Mouse (Mus musculus) intestine, postnatal 0 days (tissue): ENCODE measurements around the gene Gpld1. TPM values are rescaled to one million over a fixed set of nuclear protein-coding genes. Genes with fewer than 3 reads are reported as not detected.

Experiments
- ATAC-seq: fragments of 200-750 bp; cut with Nextera tagmentation; 2 replicates; pipeline ENCODE4 v1.8.0; 2017; ENCODE audit warnings: mild to moderate bottlenecking, moderate TSS enrichment, moderate library complexity
- H3K27ac ChIP-seq: fragments of 300-500 bp; sonication (generic); 2 replicates; pipeline ENCODE4 v1.5.1; 2014; ENCODE audit warnings: mild to moderate bottlenecking, low read depth, low read length, moderate library complexity
- H3K27me3 ChIP-seq: fragments of 300-500 bp; sonication (generic); replicated peaks from 2 replicates; pipeline ENCODE4 v1.6.1; 2014; ENCODE audit warnings: low read length, mixed read lengths; ENCODE audit not compliant: control insufficient read depth, insufficient read depth
- H3K36me3 ChIP-seq: fragments of 300-500 bp; sonication (generic); 2 replicates; pipeline ENCODE4 v1.6.1; 2014; ENCODE audit warnings: mild to moderate bottlenecking, moderate library complexity; ENCODE audit not compliant: control insufficient read depth, insufficient read depth
- H3K4me1 ChIP-seq: fragments of 300-500 bp; sonication (generic); replicated peaks from 2 replicates; pipeline ENCODE4 v1.6.1; 2014; ENCODE audit warnings: antibody characterized with exemption, low read length, mixed read lengths; ENCODE audit not compliant: control insufficient read depth, insufficient read depth
- H3K4me2 ChIP-seq: fragments of 300-500 bp; sonication (generic); replicated peaks from 2 replicates; pipeline ENCODE4 v1.6.1; 2014; ENCODE audit warnings: low read depth, mild to moderate bottlenecking, moderate library complexity
- H3K4me3 ChIP-seq: fragments of 300-500 bp; sonication (generic); 2 replicates; pipeline ENCODE4 v1.5.1; 2014; ENCODE audit warnings: low read depth, low read length
- H3K9ac ChIP-seq: fragments of 300-500 bp; sonication (generic); 2 replicates; pipeline ENCODE4 v1.6.1; 2014; ENCODE audit warnings: mild to moderate bottlenecking, low read depth, low read length
- H3K9me3 ChIP-seq: fragments of 300-500 bp; sonication (generic); 2 replicates; pipeline ENCODE4 v1.6.1; 2016; ENCODE audit warnings: mixed run types; ENCODE audit not compliant: control insufficient read depth
- CTCF ChIP-seq: sonication (generic); IDR thresholded peaks from 2 replicates; pipeline ENCODE4 v1.5.1; 2016; ENCODE audit warnings: low read depth, mild to moderate bottlenecking, control low read depth, antibody characterized with exemption, moderate library complexity
- WGBS: fragments of 180-500 bp; shearing (Covaris S2); extraction: QIAGEN DNeasy Blood & Tissue Kit; methylation state at CpG from one replicate; pipeline ENCODE4 v1.1.7; 2014; 5-methylcytosine and 5-hydroxymethylcytosine counted together
- polyA plus RNA-seq: library from polyadenylated mRNA; unstranded; fragments of >200 nt; fragmentation: Nextera tagmentation; extraction: Ambion mirVana; gene quantifications from 2 replicates; pipeline ENCODE4 v1.2.1, GENCODE M21; 2015

Gpld1 gene
- polyA plus RNA-seq, 1 experiment from 2014 or later: 0.65 TPM

- H3K9ac ChIP-seq: no peak overlapping the region
- 100% methylated on average over 1 of the region's 1 CpGs for WGBS
- peak; percentile 50 for TF ChIP-seq CTCF
- H3K4me2 ChIP-seq: no peak overlapping the region
- no peaks in the 10 kb centered on the region for H3K9me3 ChIP-seq
- H3K4me1 ChIP-seq: no peaks in the 10 kb centered on the region
- no peaks in the 10 kb centered on the region for H3K27me3 ChIP-seq
- no peak for ATAC-seq
- no peak overlapping the region for H3K27ac ChIP-seq
- no peak overlapping the region for H3K4me3 ChIP-seq
- peaks cover 5% of the 10 kb centered on the region; the same call in 1 of the 2 replicates for H3K36me3 ChIP-seq
Measured at GRCm38 (mm10) chr13:24909112-24909511, 33.8 kb upstream of the Gpld1 start.

- peaks cover 24% of the 10 kb centered on the region for H3K36me3 ChIP-seq
- no peak for ATAC-seq
- H3K4me3 ChIP-seq: no peak overlapping the region
- WGBS: 79% methylated on average over 7 of the region's 7 CpGs
- TF ChIP-seq CTCF: no peak
- H3K27me3 ChIP-seq: no peaks in the 10 kb centered on the region
- no peak overlapping the region for H3K27ac ChIP-seq
- H3K9ac ChIP-seq: no peak overlapping the region
- H3K4me2 ChIP-seq: no peak overlapping the region
- H3K9me3 ChIP-seq: no peaks in the 10 kb centered on the region
- no peaks in the 10 kb centered on the region for H3K4me1 ChIP-seq
Measured at GRCm38 (mm10) chr13:24913576-24913975, 29.4 kb upstream of the Gpld1 start.

- peak; percentile 86 for ATAC-seq
- peaks cover 30% of the 10 kb centered on the region for H3K36me3 ChIP-seq
- no peaks in the 10 kb centered on the region for H3K27me3 ChIP-seq
- H3K9me3 ChIP-seq: no peaks in the 10 kb centered on the region
- H3K27ac ChIP-seq: no peak overlapping the region
- no peaks in the 10 kb centered on the region for H3K4me1 ChIP-seq
- H3K9ac ChIP-seq: no peak overlapping the region
- no peak overlapping the region for H3K4me3 ChIP-seq
- 60% methylated on average over 4 of the region's 4 CpGs for WGBS
- H3K4me2 ChIP-seq: no peak overlapping the region
- TF ChIP-seq CTCF: no peak
Measured at GRCm38 (mm10) chr13:24914915-24915314, 28.0 kb upstream of the Gpld1 start.

- Histone ChIP-seq H3K27ac (no peak overlapping the region), H3K4me1 (no peaks in the 10 kb centered on the region), H3K9ac (no peak overlapping the region), H3K4me3 (no peak overlapping the region), H3K9me3 (no peaks in the 10 kb centered on the region), H3K27me3 (no peaks in the 10 kb centered on the region), H3K36me3 (peaks cover 30% of the 10 kb centered on the region), H3K4me2 (no peak overlapping the region)
- TF ChIP-seq CTCF: no peak
- ATAC-seq: no peak
- 75% methylated on average over 13 of the region's 13 CpGs for WGBS
Measured at GRCm38 (mm10) chr13:24915831-24916230, 27.1 kb upstream of the Gpld1 start.

GRCm38 (mm10) chr13:24920333-24920977 is 22.5 kb upstream of the Gpld1 start:
- Histone ChIP-seq H3K4me3 (no peak overlapping the region), H3K9ac (no peak overlapping the region), H3K4me1 (no peaks in the 10 kb centered on the region), H3K36me3 (peaks cover 37% of the 10 kb centered on the region), H3K27ac (no peak overlapping the region), H3K4me2 (no peak overlapping the region), H3K27me3 (no peaks in the 10 kb centered on the region), H3K9me3 (no peaks in the 10 kb centered on the region)
- peak; percentile 63 for ATAC-seq
- peak; percentile 92 for TF ChIP-seq CTCF
- 32% methylated on average over 5 of the region's 5 CpGs for WGBS

- no peaks in the 10 kb centered on the region for H3K4me1 ChIP-seq
- no peak overlapping the region for H3K4me2 ChIP-seq
- no peak overlapping the region for H3K27ac ChIP-seq
- no peaks in the 10 kb centered on the region for H3K27me3 ChIP-seq
- no peaks in the 10 kb centered on the region for H3K9me3 ChIP-seq
- H3K9ac ChIP-seq: no peak overlapping the region
- no peak for TF ChIP-seq CTCF
- no peak for ATAC-seq
- 76% methylated on average over 6 of the region's 6 CpGs for WGBS
- H3K4me3 ChIP-seq: no peak overlapping the region
- peaks cover 37% of the 10 kb centered on the region for H3K36me3 ChIP-seq
Measured at GRCm38 (mm10) chr13:24921281-24921680, 21.7 kb upstream of the Gpld1 start.
